Mouse (Mus musculus) stomach, embryonic 14.5 days (tissue): Measurements from ENCODE around the gene Serpina3a. TPM values are rescaled to one million over a fixed set of nuclear protein-coding genes. Genes with fewer than 3 reads are reported as not detected.

Experiments used
- ATAC-seq: fragments of 200-750 bp; cut with Nextera tagmentation; 2 replicates; pipeline ENCODE4 v1.8.0; 2017; ENCODE audit warnings: low read depth, moderate TSS enrichment; ENCODE audit not compliant: insufficient number of reproducible peaks, insufficient read depth, low FRiP score
- H3K27ac ChIP-seq: fragments of 300-500 bp; sonication (generic); 2 replicates; pipeline ENCODE4 v1.5.1; 2014; ENCODE audit warnings: mild to moderate bottlenecking, low read length, moderate library complexity, mixed read lengths
- H3K27me3 ChIP-seq: fragments of 300-500 bp; sonication (generic); 2 replicates; pipeline ENCODE4 v1.6.1; 2014; ENCODE audit warnings: low read length, control low read depth, mixed read lengths; ENCODE audit not compliant: control insufficient read depth, insufficient read depth
- H3K36me3 ChIP-seq: fragments of 300-500 bp; sonication (generic); 2 replicates; pipeline ENCODE4 v1.6.1; 2014; ENCODE audit warnings: mild to moderate bottlenecking, control low read depth, low read length, moderate library complexity, mixed read lengths; ENCODE audit not compliant: control insufficient read depth, insufficient read depth
- H3K4me1 ChIP-seq: fragments of 300-500 bp; sonication (generic); 2 replicates; pipeline ENCODE4 v1.6.1; 2014; ENCODE audit warnings: low read length, control low read depth, mixed read lengths; ENCODE audit not compliant: control insufficient read depth, insufficient read depth
- H3K4me2 ChIP-seq: fragments of 300-500 bp; sonication (generic); replicated peaks from 2 replicates; pipeline ENCODE4 v1.6.1; 2014; ENCODE audit warnings: low read depth, low read length, control low read depth
- H3K4me3 ChIP-seq: fragments of 300-500 bp; sonication (generic); 2 replicates; pipeline ENCODE4 v1.5.1; 2014; ENCODE audit warnings: low read depth, low read length, control low read depth
- H3K9ac ChIP-seq: fragments of 300-500 bp; sonication (generic); replicated peaks from 2 replicates; pipeline ENCODE4 v1.6.1; 2014; ENCODE audit warnings: low read depth, mild to moderate bottlenecking, control low read depth, low read length, moderate library complexity, mixed read lengths
- H3K9me3 ChIP-seq: fragments of 300-500 bp; sonication (generic); 2 replicates; pipeline ENCODE4 v1.6.1; 2016; ENCODE audit warnings: low read depth, low read length, control low read depth; ENCODE audit not compliant: control insufficient read depth
- WGBS: fragments of 180-500 bp; shearing (Covaris S2); extraction: QIAGEN DNeasy Blood & Tissue Kit; methylation state at CpG from one replicate; pipeline ENCODE4 v1.1.7; 2014; 5-methylcytosine and 5-hydroxymethylcytosine counted together
- polyA plus RNA-seq: library from polyadenylated mRNA; unstranded; fragments of >200 nt; fragmentation: Nextera tagmentation; extraction: Ambion mirVana; gene quantifications from 2 replicates; pipeline ENCODE4 v1.2.1, GENCODE M21; 2014

Serpina3a gene
- polyA plus RNA-seq, 1 experiment from 2014 or later, result not detected

- Histone ChIP-seq H3K36me3 (no peaks in the 10 kb centered on the region), H3K4me3 (no peak overlapping the region), H3K9ac (no peak overlapping the region), H3K9me3 (no peaks in the 10 kb centered on the region), H3K27ac (no peak overlapping the region), H3K4me1 (no peaks in the 10 kb centered on the region), H3K4me2 (no peak overlapping the region), H3K27me3 (no peaks in the 10 kb centered on the region)
- 79% methylated on average over 1 of the region's 1 CpGs for WGBS
- no peak for ATAC-seq
These were observed 21.2 kb upstream of the Serpina3a start for GRCm38 (mm10) chr12:104091303-104091702.

GRCm38 (mm10) chr12:104100768-104101167, 11.8 kb upstream of the Serpina3a start, which contains the start of gene Serpina5:
TSS of gene Serpina5 (plus strand) at chr12:104101113.
- ATAC-seq, result no peak
- Histone ChIP-seq H3K4me1 (no peaks in the 10 kb centered on the region), H3K9me3 (no peaks in the 10 kb centered on the region), H3K9ac (no peak within 1 kb of the TSS), H3K27ac (no peak within 1 kb of the TSS), H3K4me2 (no peak within 1 kb of the TSS), H3K27me3 (no peaks in the 10 kb centered on the region), H3K4me3 (no peak within 1 kb of the TSS), H3K36me3 (no peaks in the 10 kb centered on the region)
- WGBS, result 85% methylated on average over 6 of the region's 6 CpGs

GRCm38 (mm10) chr12:104105847-104106246, 6.7 kb upstream of the Serpina3a start:
- H3K9ac ChIP-seq, result no peak overlapping the region
- H3K9me3 ChIP-seq, result no peaks in the 10 kb centered on the region
- H3K27me3 ChIP-seq, result no peaks in the 10 kb centered on the region
- no peak overlapping the region for H3K4me2 ChIP-seq
- no peaks in the 10 kb centered on the region for H3K36me3 ChIP-seq
- no peak overlapping the region for H3K27ac ChIP-seq
- no peak for ATAC-seq
- H3K4me1 ChIP-seq, result no peaks in the 10 kb centered on the region
- H3K4me3 ChIP-seq, result no peak overlapping the region

- H3K4me3 ChIP-seq, result no peak overlapping the region
- no peaks in the 10 kb centered on the region for H3K9me3 ChIP-seq
- no peaks in the 10 kb centered on the region for H3K27me3 ChIP-seq
- no peak overlapping the region for H3K27ac ChIP-seq
- no peaks in the 10 kb centered on the region for H3K36me3 ChIP-seq
- no peak overlapping the region for H3K9ac ChIP-seq
- no peak for ATAC-seq
- H3K4me2 ChIP-seq, result no peak overlapping the region
- no peaks in the 10 kb centered on the region for H3K4me1 ChIP-seq
These were observed 5.6 kb upstream of the Serpina3a start for GRCm38 (mm10) chr12:104106919-104107318.

GRCm38 (mm10) chr12:104108507-104108906, 4.0 kb upstream of the Serpina3a start:
- no peak for ATAC-seq
- no peaks in the 10 kb centered on the region for H3K4me1 ChIP-seq
- 84% methylated on average over 2 of the region's 2 CpGs for WGBS
- H3K36me3 ChIP-seq, result no peaks in the 10 kb centered on the region
- no peak overlapping the region for H3K27ac ChIP-seq
- H3K4me3 ChIP-seq, result no peak overlapping the region
- H3K9ac ChIP-seq, result no peak overlapping the region
- H3K27me3 ChIP-seq, result no peaks in the 10 kb centered on the region
- H3K4me2 ChIP-seq, result no peak overlapping the region
- H3K9me3 ChIP-seq, result no peaks in the 10 kb centered on the region

- Histone ChIP-seq H3K4me1 (no peaks in the 10 kb centered on the region), H3K4me2 (no peak overlapping the region), H3K27ac (no peak overlapping the region), H3K36me3 (no peaks in the 10 kb centered on the region), H3K9ac (no peak overlapping the region), H3K27me3 (no peaks in the 10 kb centered on the region), H3K9me3 (no peaks in the 10 kb centered on the region), H3K4me3 (no peak overlapping the region)
- ATAC-seq, result no peak
- whole genome bisulfite sequencing, result 31% methylated on average over 3 of the region's 3 CpGs
These were observed 2.5 kb downstream of the Serpina3a start for GRCm38 (mm10) chr12:104114921-104115579.

GRCm38 (mm10) chr12:104123097-104123496, 10.6 kb downstream of the Serpina3a start:
- H3K4me2 ChIP-seq, result no peak overlapping the region
- no peak for ATAC-seq
- WGBS, result 91% methylated on average over 1 of the region's 1 CpGs
- no peaks in the 10 kb centered on the region for H3K27me3 ChIP-seq
- H3K9me3 ChIP-seq, result no peaks in the 10 kb centered on the region
- no peak overlapping the region for H3K4me3 ChIP-seq
- no peaks in the 10 kb centered on the region for H3K4me1 ChIP-seq
- no peak overlapping the region for H3K27ac ChIP-seq
- no peaks in the 10 kb centered on the region for H3K36me3 ChIP-seq
- no peak overlapping the region for H3K9ac ChIP-seq

GRCm38 (mm10) chr12:104123996-104124395, 11.5 kb downstream of the Serpina3a start:
- Histone ChIP-seq H3K4me3 (no peak overlapping the region), H3K9me3 (no peaks in the 10 kb centered on the region), H3K9ac (no peak overlapping the region), H3K36me3 (no peaks in the 10 kb centered on the region), H3K4me1 (no peaks in the 10 kb centered on the region), H3K27me3 (no peaks in the 10 kb centered on the region), H3K4me2 (no peak overlapping the region), H3K27ac (no peak overlapping the region)
- no peak for ATAC-seq
- WGBS, result 71% methylated on average over 2 of the region's 2 CpGs

GRCm38 (mm10) chr12:104125021-104125560, 12.6 kb downstream of the Serpina3a start:
- Histone ChIP-seq H3K9ac (no peak overlapping the region), H3K4me1 (no peaks in the 10 kb centered on the region), H3K4me2 (no peak overlapping the region), H3K4me3 (no peak overlapping the region), H3K27ac (no peak overlapping the region), H3K9me3 (no peaks in the 10 kb centered on the region), H3K36me3 (no peaks in the 10 kb centered on the region), H3K27me3 (no peaks in the 10 kb centered on the region)
- 80% methylated on average over 5 of the region's 5 CpGs for WGBS
- ATAC-seq, result no peak
